Mouse (Mus musculus): ENCODE measurements around the gene Fam189a1. TPM values are rescaled to one million over a fixed set of nuclear protein-coding genes. Genes with fewer than 3 reads are reported as not detected.

Fam189a1 gene
- not detected in 2 replicates for polyA plus RNA-seq (2012)

- H3K9me3 ChIP-seq (ENCODE audit: control insufficient read depth, low read length) = no peaks in the 10 kb centered on the region; the same call in 1 of the 2 replicates
- peaks cover 46% of the 10 kb centered on the region for H3K27me3 ChIP-seq (ENCODE audit: control insufficient read depth)
- no peak within 1 kb of the TSS for H3K4me3 ChIP-seq (replicated peaks)
- no peaks in the 10 kb centered on the region for H3K36me3 ChIP-seq (ENCODE audit: control insufficient read depth)
- H3K4me1 ChIP-seq (ENCODE audit: control insufficient read depth) = no peaks in the 10 kb centered on the region
- TF ChIP-seq TAL1 (IDR thresholded peaks at IDR 0.05; ENCODE audit: low read length) = no peak
- TF ChIP-seq GATA1 (IDR thresholded peaks at IDR 0.05; ENCODE audit: low read length) = no peak
These were observed at the start of gene Fam189a1 for GRCm38 (mm10) chr7:65156514-65156911. Gene Fam189a1 (minus strand): TSS chr7:65156570.

- H3K36me3 ChIP-seq (ENCODE audit: control insufficient read depth) = no peaks in the 10 kb centered on the region
- no peaks in the 10 kb centered on the region for H3K27me3 ChIP-seq (ENCODE audit: control insufficient read depth)
- TF ChIP-seq TAL1 (IDR thresholded peaks at IDR 0.05; ENCODE audit: low read length) (no peak), GATA1 (IDR thresholded peaks at IDR 0.05; ENCODE audit: low read length) (no peak)
- H3K4me1 ChIP-seq (ENCODE audit: control insufficient read depth) = no peaks in the 10 kb centered on the region
- H3K4me3 ChIP-seq (replicated peaks) = no peak overlapping the region
- peaks cover 42% of the 10 kb centered on the region for H3K9me3 ChIP-seq (ENCODE audit: control insufficient read depth, low read length)
These were observed 49.7 kb upstream of the Fam189a1 start for GRCm38 (mm10) chr7:65206021-65206420.

GRCm38 (mm10) chr7:65202719-65203118 is 46.3 kb upstream of the Fam189a1 start:
- Histone ChIP-seq H3K9me3 (ENCODE audit: control insufficient read depth, low read length) (peaks cover 49% of the 10 kb centered on the region), H3K36me3 (ENCODE audit: control insufficient read depth) (no peaks in the 10 kb centered on the region), H3K27me3 (ENCODE audit: control insufficient read depth) (no peaks in the 10 kb centered on the region), H3K4me1 (ENCODE audit: control insufficient read depth) (no peaks in the 10 kb centered on the region), H3K4me3 (replicated peaks) (no peak overlapping the region)
- TF ChIP-seq GATA1 (IDR thresholded peaks at IDR 0.05; ENCODE audit: low read length) (no peak), TAL1 (IDR thresholded peaks at IDR 0.05; ENCODE audit: low read length) (no peak)

GRCm38 (mm10) chr7:65180694-65181093 is 24.3 kb upstream of the Fam189a1 start:
- Histone ChIP-seq H3K27me3 (ENCODE audit: control insufficient read depth) (no peaks in the 10 kb centered on the region), H3K9me3 (ENCODE audit: control insufficient read depth, low read length) (peaks cover 9% of the 10 kb centered on the region), H3K36me3 (ENCODE audit: control insufficient read depth) (no peaks in the 10 kb centered on the region), H3K4me1 (ENCODE audit: control insufficient read depth) (no peaks in the 10 kb centered on the region), H3K4me3 (replicated peaks) (no peak overlapping the region)
- TF ChIP-seq TAL1 (IDR thresholded peaks at IDR 0.05; ENCODE audit: low read length) (no peak), GATA1 (IDR thresholded peaks at IDR 0.05; ENCODE audit: low read length) (no peak)

- H3K4me1 ChIP-seq (ENCODE audit: control insufficient read depth) = no peaks in the 10 kb centered on the region
- TF ChIP-seq TAL1 (IDR thresholded peaks at IDR 0.05; ENCODE audit: low read length) (no peak), GATA1 (IDR thresholded peaks at IDR 0.05; ENCODE audit: low read length) (no peak)
- H3K9me3 ChIP-seq (ENCODE audit: control insufficient read depth, low read length) = no peaks in the 10 kb centered on the region
- H3K36me3 ChIP-seq (ENCODE audit: control insufficient read depth) = no peaks in the 10 kb centered on the region
- no peaks in the 10 kb centered on the region for H3K27me3 ChIP-seq (ENCODE audit: control insufficient read depth)
- no peak overlapping the region for H3K4me3 ChIP-seq (replicated peaks)
These were observed 14.4 kb upstream of the Fam189a1 start for GRCm38 (mm10) chr7:65170762-65171161.

- H3K9me3 ChIP-seq (ENCODE audit: control insufficient read depth, low read length) = no peaks in the 10 kb centered on the region; the same call in 1 of the 2 replicates
- H3K4me3 ChIP-seq (replicated peaks) = no peak overlapping the region
- H3K4me1 ChIP-seq (ENCODE audit: control insufficient read depth) = no peaks in the 10 kb centered on the region
- H3K27me3 ChIP-seq (ENCODE audit: control insufficient read depth) = peaks cover 46% of the 10 kb centered on the region
- no peaks in the 10 kb centered on the region for H3K36me3 ChIP-seq (ENCODE audit: control insufficient read depth)
- TF ChIP-seq GATA1 (IDR thresholded peaks at IDR 0.05; ENCODE audit: low read length) (no peak), TAL1 (IDR thresholded peaks at IDR 0.05; ENCODE audit: low read length) (no peak)
These were observed 958 bp upstream of the Fam189a1 start for GRCm38 (mm10) chr7:65157031-65158025.

GRCm38 (mm10) chr7:65155628-65156513 is 499 bp downstream of the Fam189a1 start:
- Histone ChIP-seq H3K4me1 (ENCODE audit: control insufficient read depth) (no peaks in the 10 kb centered on the region), H3K27me3 (ENCODE audit: control insufficient read depth) (peaks cover 46% of the 10 kb centered on the region), H3K9me3 (ENCODE audit: control insufficient read depth, low read length) (no peaks in the 10 kb centered on the region; the same call in 1 of the 2 replicates), H3K36me3 (ENCODE audit: control insufficient read depth) (no peaks in the 10 kb centered on the region), H3K4me3 (replicated peaks) (no peak overlapping the region)
- TF ChIP-seq GATA1 (IDR thresholded peaks at IDR 0.05; ENCODE audit: low read length) (no peak), TAL1 (IDR thresholded peaks at IDR 0.05; ENCODE audit: low read length) (no peak)

GRCm38 (mm10) chr7:65154576-65154975 is 1.8 kb downstream of the Fam189a1 start:
- H3K27me3 ChIP-seq (ENCODE audit: control insufficient read depth) = peaks cover 46% of the 10 kb centered on the region
- H3K9me3 ChIP-seq (ENCODE audit: control insufficient read depth, low read length) = no peaks in the 10 kb centered on the region; the same call in 1 of the 2 replicates
- no peak for TF ChIP-seq TAL1 (IDR thresholded peaks at IDR 0.05; ENCODE audit: low read length)
- no peak for TF ChIP-seq GATA1 (IDR thresholded peaks at IDR 0.05; ENCODE audit: low read length)

More at GRCm38 (mm10) chr7:65154576-65154975, 1.8 kb downstream of the Fam189a1 start:
- Histone ChIP-seq H3K4me1 (ENCODE audit: control insufficient read depth) (no peaks in the 10 kb centered on the region), H3K4me3 (replicated peaks) (no peak overlapping the region), H3K36me3 (ENCODE audit: control insufficient read depth) (no peaks in the 10 kb centered on the region)
